Mouse (Mus musculus) thymus, adult 2 months (tissue): Measurements from ENCODE around the gene Prss35. TPM values are rescaled to one million over a fixed set of nuclear protein-coding genes. Genes with fewer than 3 reads are reported as not detected.

Experiments
- DNase-seq: peaks from one replicate; pipeline ENCODE4 v3.0.0; 2021
- H3K27ac ChIP-seq: fragments of 200-500 bp; 2 replicates; pipeline ENCODE4 v1.5.1; 2012; ENCODE audit warnings: low read length, control low read depth; ENCODE audit not compliant: control insufficient read depth, insufficient read depth
- H3K27me3 ChIP-seq: fragments of 200-500 bp; 2 replicates; pipeline ENCODE4 v1.6.1; 2012; ENCODE audit warnings: mild to moderate bottlenecking, low read length, moderate library complexity, mixed read lengths; ENCODE audit not compliant: control insufficient read depth, insufficient read depth
- H3K36me3 ChIP-seq: fragments of 200-500 bp; 2 replicates; pipeline ENCODE4 v1.6.1; 2012; ENCODE audit warnings: mild to moderate bottlenecking, low read length, moderate library complexity; ENCODE audit not compliant: control insufficient read depth, insufficient read depth
- H3K4me1 ChIP-seq: fragments of 200-500 bp; replicated peaks from 2 replicates; pipeline ENCODE4 v1.6.1; 2012; ENCODE audit warnings: low read length; ENCODE audit not compliant: control insufficient read depth, insufficient read depth
- H3K4me3 ChIP-seq: fragments of 200-500 bp; 2 replicates; pipeline ENCODE4 v1.5.1; 2012; ENCODE audit warnings: mild to moderate bottlenecking, low read length, control low read depth, moderate library complexity; ENCODE audit not compliant: control insufficient read depth, insufficient read depth
- CTCF ChIP-seq: fragments of 200-500 bp; IDR thresholded peaks from 2 replicates; pipeline ENCODE4 v1.5.1; 2012; ENCODE audit warnings: mild to moderate bottlenecking, control low read depth, low read length, moderate library complexity, borderline replicate concordance; ENCODE audit not compliant: control insufficient read depth, poor library complexity, insufficient read depth; ENCODE audit errors: extremely low read depth
- POLR2A ChIP-seq: fragments of 200-500 bp; IDR thresholded peaks from 2 replicates; pipeline ENCODE4 v1.6.1; 2012; ENCODE audit warnings: mild to moderate bottlenecking, low read length, control low read depth, moderate library complexity; ENCODE audit not compliant: control insufficient read depth, poor library complexity, insufficient read depth; ENCODE audit errors: extremely low read depth
- WGBS: fragments of 180-500 bp; shearing (Covaris S2); methylation state at CpG from one replicate; pipeline ENCODE4 v1.1.7; 2018; 5-methylcytosine and 5-hydroxymethylcytosine counted together
- polyA plus RNA-seq: library from polyadenylated mRNA; depleted of rRNA; stranded (reverse); fragments of >200 nt; gene quantifications from 2 replicates; pipeline ENCODE4 v1.2.3, GENCODE M21; 2012

Gene Prss35
- polyA plus RNA-seq, 1 experiment, result 0.16 TPM

DNA sequence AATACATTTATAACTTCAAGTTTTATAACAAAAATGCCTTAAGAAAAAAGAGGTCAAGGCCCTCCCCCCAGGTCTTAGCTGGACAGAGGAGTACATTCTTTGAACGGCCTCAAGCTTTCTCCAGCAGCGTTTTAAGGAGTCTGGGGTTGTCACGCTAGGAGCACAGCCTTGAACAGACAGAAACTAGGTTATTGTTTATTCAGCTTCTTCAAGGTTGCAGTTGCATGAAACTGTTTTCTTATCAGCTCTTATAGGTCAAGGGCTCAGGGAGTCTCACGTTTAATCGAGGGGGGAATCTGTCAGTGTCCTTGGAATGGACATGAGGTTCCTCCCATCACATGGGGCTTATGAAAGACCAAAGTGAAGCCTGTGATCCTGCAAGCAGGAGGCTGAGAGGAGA is 26.3 kb upstream of the Prss35 start:
- 96% methylated on average over 5 of the region's 5 CpGs for WGBS
- no peak overlapping the region for H3K4me3 ChIP-seq
- TF ChIP-seq CTCF, result no peak
- no peak for TF ChIP-seq POLR2A
- DNase-seq, result no peak
- no peaks in the 10 kb centered on the region for H3K4me1 ChIP-seq
- H3K36me3 ChIP-seq, result no peaks in the 10 kb centered on the region
- no peaks in the 10 kb centered on the region for H3K27me3 ChIP-seq
- no peak overlapping the region for H3K27ac ChIP-seq

DNA sequence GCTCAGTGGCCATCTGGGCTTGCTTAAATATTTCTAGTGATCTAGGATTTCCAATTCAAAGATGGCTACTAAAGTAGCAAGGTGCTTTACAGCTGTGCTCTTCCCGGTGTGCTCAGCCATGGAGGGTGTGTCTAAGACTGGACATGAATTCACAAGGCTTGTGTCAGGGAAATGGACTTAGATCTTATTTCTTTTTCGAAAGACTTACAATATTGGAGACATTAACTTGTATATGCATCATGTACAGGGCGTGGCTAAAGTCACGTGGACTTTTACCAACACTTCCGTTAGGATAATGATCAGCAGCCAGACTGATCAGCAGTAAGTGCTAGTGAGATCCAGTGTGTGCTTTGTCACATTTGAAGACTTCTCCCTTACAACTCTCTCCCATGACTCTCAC is 23.2 kb upstream of the Prss35 start:
- 92% methylated on average over 5 of the region's 5 CpGs for WGBS
- DNase-seq, result no peak
- no peak for TF ChIP-seq POLR2A
- TF ChIP-seq CTCF, result no peak
- Histone ChIP-seq H3K27me3 (no peaks in the 10 kb centered on the region), H3K4me3 (no peak overlapping the region), H3K27ac (no peak overlapping the region), H3K36me3 (no peaks in the 10 kb centered on the region), H3K4me1 (no peaks in the 10 kb centered on the region)

DNA sequence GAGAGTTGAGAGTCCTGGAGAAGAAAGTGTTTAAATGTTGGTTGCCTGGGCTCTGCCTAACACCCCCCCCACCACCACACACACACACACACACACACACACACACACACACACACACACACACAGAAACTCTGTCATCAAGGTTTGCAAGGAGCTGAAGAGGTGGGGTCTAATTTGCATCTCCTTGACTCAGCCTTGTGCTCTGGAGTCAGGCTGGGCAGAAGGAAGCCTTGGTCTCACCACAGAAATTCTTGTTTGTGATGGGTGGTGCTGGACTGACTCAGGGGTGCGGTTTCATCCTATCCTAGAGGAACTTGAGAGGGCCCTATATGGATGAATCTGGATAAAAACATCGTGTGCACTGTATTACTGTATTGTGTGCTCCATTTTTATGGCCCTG is 22.7 kb upstream of the Prss35 start:
- no peak for DNase-seq
- Histone ChIP-seq H3K4me3 (no peak overlapping the region), H3K27me3 (no peaks in the 10 kb centered on the region), H3K4me1 (no peaks in the 10 kb centered on the region), H3K27ac (no peak overlapping the region), H3K36me3 (no peaks in the 10 kb centered on the region)
- WGBS, result 71% methylated on average over 2 of the region's 2 CpGs
- TF ChIP-seq CTCF (no peak), POLR2A (no peak)

DNA sequence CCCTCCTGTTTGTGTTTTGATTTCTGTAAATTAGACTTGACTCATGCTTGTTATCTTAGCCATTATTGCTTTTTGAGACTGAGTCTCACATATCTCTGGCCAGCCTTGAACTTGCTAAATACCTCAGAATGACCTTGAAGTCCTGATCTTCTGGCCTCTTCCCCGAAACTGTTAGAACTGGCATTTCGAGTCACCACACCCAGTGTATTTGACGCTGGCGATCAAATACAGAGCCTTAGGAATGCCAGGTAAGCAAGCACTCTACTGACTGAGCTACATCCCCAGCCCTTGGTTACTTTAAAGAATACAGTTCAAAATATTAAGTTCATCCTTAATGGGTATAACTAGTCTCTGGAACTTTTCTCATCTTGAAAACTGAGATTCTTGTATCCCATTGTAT is 18.4 kb upstream of the Prss35 start:
- Histone ChIP-seq H3K27me3 (no peaks in the 10 kb centered on the region), H3K36me3 (no peaks in the 10 kb centered on the region), H3K4me1 (no peaks in the 10 kb centered on the region), H3K4me3 (no peak overlapping the region), H3K27ac (no peak overlapping the region)
- DNase-seq, result no peak
- TF ChIP-seq CTCF, result no peak
- TF ChIP-seq POLR2A, result no peak
- 98% methylated on average over 4 of the region's 4 CpGs for WGBS

DNA sequence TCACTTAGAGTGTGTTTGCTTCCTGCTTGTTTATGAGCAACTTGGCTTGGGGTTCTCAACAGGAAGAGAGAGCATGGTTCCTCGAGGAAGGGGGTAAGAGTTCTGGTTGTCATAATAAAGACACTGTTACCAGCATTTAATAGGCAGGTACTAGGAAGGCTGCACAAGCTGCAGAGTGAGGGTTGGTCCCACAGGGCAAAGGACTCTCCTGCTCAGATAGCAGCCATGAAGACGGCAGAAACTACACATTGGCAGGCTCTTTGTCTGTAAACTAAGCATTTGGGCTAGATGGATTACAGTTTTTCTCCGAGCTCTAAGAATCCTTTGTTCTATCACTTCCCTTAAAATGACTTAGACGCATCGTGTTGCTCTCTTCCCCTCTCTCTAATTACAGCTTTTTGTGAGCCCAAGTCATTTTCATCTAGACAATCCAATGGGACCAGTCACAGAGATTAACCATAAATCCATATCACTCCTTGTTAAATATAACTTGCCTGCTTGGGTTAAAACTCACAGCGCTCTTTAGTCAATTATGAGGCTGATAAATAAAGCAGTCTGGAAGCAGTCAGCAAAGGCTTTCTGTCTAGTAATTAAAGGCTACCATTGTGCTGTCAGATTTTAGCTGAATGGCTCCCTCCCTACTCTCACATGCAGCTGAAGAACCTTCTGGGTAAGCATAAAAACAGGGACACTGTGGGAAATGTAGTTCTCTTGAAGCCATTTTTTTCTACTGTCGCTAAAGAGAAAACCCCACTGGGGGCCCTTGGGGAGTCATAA is 17.7 kb upstream of the Prss35 start:
- Histone ChIP-seq H3K27ac (no peak overlapping the region), H3K4me3 (no peak overlapping the region), H3K36me3 (no peaks in the 10 kb centered on the region), H3K27me3 (no peaks in the 10 kb centered on the region), H3K4me1 (no peaks in the 10 kb centered on the region)
- DNase-seq, result no peak
- WGBS, result 73% methylated on average over 7 of the region's 7 CpGs
- TF ChIP-seq CTCF (no peak), POLR2A (no peak)

DNA sequence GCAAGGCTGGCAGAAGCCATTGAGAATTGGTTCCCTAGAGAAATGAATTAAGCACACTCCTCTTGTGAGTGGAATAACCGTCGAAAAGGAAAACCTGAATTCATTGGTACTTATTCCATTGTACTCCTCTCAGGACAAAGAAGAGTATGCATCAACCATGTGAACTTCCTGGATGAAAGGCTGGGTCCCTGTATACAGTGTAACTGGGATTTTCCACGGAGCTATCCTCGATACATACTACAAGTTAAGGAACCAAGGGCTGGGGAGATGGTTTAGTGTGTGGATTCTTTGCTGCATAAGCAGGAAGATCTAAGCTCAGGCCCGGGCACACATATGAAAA is 17.1 kb upstream of the Prss35 start:
- TF ChIP-seq CTCF (no peak), POLR2A (no peak)
- WGBS, result 90% methylated on average over 5 of the region's 5 CpGs
- no peak overlapping the region for H3K4me3 ChIP-seq
- no peak for DNase-seq
- H3K27me3 ChIP-seq, result no peaks in the 10 kb centered on the region
- H3K27ac ChIP-seq, result no peak overlapping the region
- H3K36me3 ChIP-seq, result no peaks in the 10 kb centered on the region
- no peaks in the 10 kb centered on the region for H3K4me1 ChIP-seq
